Mouse (Mus musculus): ENCODE measurements around the gene Sprtn. TPM values are rescaled to one million over a fixed set of nuclear protein-coding genes. Genes with fewer than 3 reads are reported as not detected.
A peak's percentile ranks its signal among the peaks of the same experiment; 100 is the strongest.

The Sprtn gene
- polyA plus RNA-seq, 1 experiment from 2014 or later, result 12.0 TPM

- Histone ChIP-seq H3K27ac (replicated peaks) (no peak overlapping the region), H3K36me3 (no peaks in the 10 kb centered on the region), H3K9ac (replicated peaks) (no peak overlapping the region), H3K4me1 (peaks cover 8% of the 10 kb centered on the region), H3K4me3 (no peak overlapping the region), H3K27me3 (no peaks in the 10 kb centered on the region), H3K4me2 (replicated peaks) (no peak overlapping the region), H3K9me3 (no peaks in the 10 kb centered on the region)
- ATAC-seq (replicated peaks), result no peak
- 87% methylated on average over 13 of the region's 13 CpGs for WGBS
Observed at GRCm38 (mm10) chr8:124930086-124930485, 32.4 kb downstream of the Sprtn start.

- no peaks in the 10 kb centered on the region for H3K9me3 ChIP-seq
- ATAC-seq (replicated peaks), result no peak
- no peak overlapping the region for H3K9ac ChIP-seq (replicated peaks)
- H3K27me3 ChIP-seq, result no peaks in the 10 kb centered on the region
- H3K4me1 ChIP-seq, result peaks cover 8% of the 10 kb centered on the region
- no peak overlapping the region for H3K27ac ChIP-seq (replicated peaks)
- no peaks in the 10 kb centered on the region for H3K36me3 ChIP-seq
- H3K4me2 ChIP-seq (replicated peaks), result no peak overlapping the region
- H3K4me3 ChIP-seq, result no peak overlapping the region
- WGBS, result 84% methylated on average over 4 of the region's 4 CpGs
Observed at GRCm38 (mm10) chr8:124930649-124931048, 33.0 kb downstream of the Sprtn start.

- Histone ChIP-seq H3K27ac (replicated peaks) (no peak overlapping the region), H3K4me1 (peaks cover 8% of the 10 kb centered on the region), H3K36me3 (peaks cover 3% of the 10 kb centered on the region; the same call in 1 of the 2 replicates), H3K4me2 (replicated peaks) (no peak overlapping the region), H3K27me3 (no peaks in the 10 kb centered on the region), H3K9ac (replicated peaks) (no peak overlapping the region), H3K9me3 (no peaks in the 10 kb centered on the region), H3K4me3 (no peak overlapping the region)
- ATAC-seq (replicated peaks), result no peak
- WGBS, result 88% methylated on average over 3 of the region's 3 CpGs
Observed at GRCm38 (mm10) chr8:124932435-124932834, 34.7 kb downstream of the Sprtn start.

GRCm38 (mm10) chr8:124935116-124935515 lies 37.4 kb downstream of the Sprtn start:
- peaks cover 3% of the 10 kb centered on the region; the same call in 1 of the 2 replicates for H3K36me3 ChIP-seq
- H3K27me3 ChIP-seq, result no peaks in the 10 kb centered on the region
- 87% methylated on average over 5 of the region's 5 CpGs for WGBS
- no peak overlapping the region for H3K27ac ChIP-seq (replicated peaks)
- no peak overlapping the region for H3K9ac ChIP-seq (replicated peaks)
- H3K4me3 ChIP-seq, result no peak overlapping the region
- H3K9me3 ChIP-seq, result no peaks in the 10 kb centered on the region
- no peak for ATAC-seq (replicated peaks)
- no peak overlapping the region for H3K4me2 ChIP-seq (replicated peaks)
- H3K4me1 ChIP-seq, result peaks cover 4% of the 10 kb centered on the region

- Histone ChIP-seq H3K4me2 (replicated peaks) (no peak overlapping the region), H3K9ac (replicated peaks) (no peak overlapping the region), H3K27me3 (no peaks in the 10 kb centered on the region), H3K4me3 (no peak overlapping the region), H3K4me1 (no peaks in the 10 kb centered on the region), H3K9me3 (no peaks in the 10 kb centered on the region), H3K36me3 (peaks cover 3% of the 10 kb centered on the region; the same call in 1 of the 2 replicates), H3K27ac (replicated peaks) (no peak overlapping the region)
- ATAC-seq (replicated peaks), result no peak
- 97% methylated on average over 10 of the region's 10 CpGs for WGBS
Observed at GRCm38 (mm10) chr8:124936699-124937098, 39.0 kb downstream of the Sprtn start.

GRCm38 (mm10) chr8:124937293-124937692 lies 39.6 kb downstream of the Sprtn start:
- ATAC-seq (replicated peaks), result no peak
- Histone ChIP-seq H3K4me3 (no peak overlapping the region), H3K9me3 (no peaks in the 10 kb centered on the region), H3K36me3 (peaks cover 3% of the 10 kb centered on the region; the same call in 1 of the 2 replicates), H3K4me2 (replicated peaks) (no peak overlapping the region), H3K4me1 (no peaks in the 10 kb centered on the region), H3K27me3 (no peaks in the 10 kb centered on the region), H3K9ac (replicated peaks) (no peak overlapping the region), H3K27ac (replicated peaks) (no peak overlapping the region)
- 94% methylated on average over 4 of the region's 4 CpGs for WGBS

GRCm38 (mm10) chr8:124943801-124944200 lies 46.1 kb downstream of the Sprtn start:
- H3K9ac ChIP-seq (replicated peaks), result no peak overlapping the region
- 78% methylated on average over 6 of the region's 6 CpGs for WGBS

GRCm38 (mm10) chr8:124944406-124944805 lies 46.7 kb downstream of the Sprtn start:
- no peak overlapping the region for H3K4me2 ChIP-seq (replicated peaks)
- no peak overlapping the region for H3K4me3 ChIP-seq
- H3K4me1 ChIP-seq, result peaks cover 37% of the 10 kb centered on the region
- ATAC-seq (replicated peaks), result no peak
- no peak overlapping the region for H3K27ac ChIP-seq (replicated peaks)
- 69% methylated on average over 7 of the region's 7 CpGs for WGBS
- H3K9me3 ChIP-seq, result no peaks in the 10 kb centered on the region
- no peaks in the 10 kb centered on the region for H3K36me3 ChIP-seq
- H3K9ac ChIP-seq (replicated peaks), result no peak overlapping the region
- H3K27me3 ChIP-seq, result no peaks in the 10 kb centered on the region

More at GRCm38 (mm10) chr8:124943801-124944200, 46.1 kb downstream of the Sprtn start:
- Histone ChIP-seq H3K27ac (replicated peaks) (no peak overlapping the region), H3K4me1 (peaks cover 37% of the 10 kb centered on the region), H3K4me3 (no peak overlapping the region), H3K4me2 (replicated peaks) (no peak overlapping the region), H3K9me3 (no peaks in the 10 kb centered on the region), H3K27me3 (no peaks in the 10 kb centered on the region), H3K36me3 (no peaks in the 10 kb centered on the region)
- no peak for ATAC-seq (replicated peaks)

GRCm38 (mm10) chr8:124947865-124948732 lies 50.4 kb downstream of the Sprtn start:
- Histone ChIP-seq H3K4me2 (replicated peaks) (peak overlapping the region; percentile 83), H3K36me3 (no peaks in the 10 kb centered on the region), H3K9ac (replicated peaks) (peak overlapping the region; percentile 82), H3K27ac (replicated peaks) (peak overlapping the region; percentile 96), H3K4me3 (peak overlapping the region; percentile 90), H3K4me1 (peaks cover 54% of the 10 kb centered on the region), H3K27me3 (no peaks in the 10 kb centered on the region), H3K9me3 (no peaks in the 10 kb centered on the region)
- WGBS, result under 1% methylated on average over 67 of the region's 67 CpGs
- peak; percentile 44 for ATAC-seq (replicated peaks)

GRCm38 (mm10) chr8:124948733-124949111 lies 51.0 kb downstream of the Sprtn start:
- WGBS, result under 1% methylated on average over 60 of the region's 62 CpGs
- H3K4me2 ChIP-seq (replicated peaks), result peak overlapping the region; percentile 83

GRCm38 (mm10) chr8:124949209-124950068 lies 51.8 kb downstream of the Sprtn start, which contains the start of gene Egln1:
Gene Egln1 (minus strand): TSS chr8:124949324.
- under 1% methylated on average over 45 of the region's 98 CpGs for WGBS
- Histone ChIP-seq H3K4me3 (peak within 1 kb of the TSS; percentile 90), H3K27me3 (no peaks in the 10 kb centered on the region), H3K36me3 (no peaks in the 10 kb centered on the region), H3K9ac (replicated peaks) (peak within 1 kb of the TSS; percentile 82), H3K27ac (replicated peaks) (peak within 1 kb of the TSS; percentile 96), H3K4me1 (peaks cover 44% of the 10 kb centered on the region), H3K4me2 (replicated peaks) (peak within 1 kb of the TSS; percentile 83), H3K9me3 (no peaks in the 10 kb centered on the region)
- peak; percentile 75 for ATAC-seq (replicated peaks)

More at GRCm38 (mm10) chr8:124948733-124949111, 51.0 kb downstream of the Sprtn start:
- no peaks in the 10 kb centered on the region for H3K9me3 ChIP-seq
- H3K4me1 ChIP-seq, result peaks cover 49% of the 10 kb centered on the region
- H3K4me3 ChIP-seq, result peak overlapping the region; percentile 90
- no peaks in the 10 kb centered on the region for H3K27me3 ChIP-seq
- H3K27ac ChIP-seq (replicated peaks), result peak overlapping the region; percentile 96
- ATAC-seq (replicated peaks), result peak; percentile 15; the same call in 1 of the 2 replicates
- peak overlapping the region; percentile 82 for H3K9ac ChIP-seq (replicated peaks)
- H3K36me3 ChIP-seq, result no peaks in the 10 kb centered on the region

GRCm38 (mm10) chr8:124950069-124950456 lies 52.4 kb downstream of the Sprtn start:
- H3K4me1 ChIP-seq, result peaks cover 40% of the 10 kb centered on the region
- H3K9me3 ChIP-seq, result no peaks in the 10 kb centered on the region
- H3K4me3 ChIP-seq, result peak overlapping the region; percentile 90
- H3K27me3 ChIP-seq, result no peaks in the 10 kb centered on the region
- no peaks in the 10 kb centered on the region for H3K36me3 ChIP-seq
- H3K9ac ChIP-seq (replicated peaks), result peak overlapping the region; percentile 82
- ATAC-seq (replicated peaks), result peak; percentile 7; the same call in 1 of the 2 replicates
- 16% methylated on average over 10 of the region's 10 CpGs for WGBS
- H3K27ac ChIP-seq (replicated peaks), result peak overlapping the region; percentile 96
- H3K4me2 ChIP-seq (replicated peaks), result peak overlapping the region; percentile 49
